Mouse (Mus musculus): Measurements from ENCODE around the gene Asprv1.

Gene Asprv1

GRCm38 (mm10) chr6:86665560-86666307 is 37.8 kb downstream of the Asprv1 start:
- peak; percentile 74 for DNase-seq (ENCODE audit: extremely low read depth, low read depth)

- no peak for DNase-seq (ENCODE audit: extremely low read depth, low read depth)
These were observed 39.1 kb downstream of the Asprv1 start for GRCm38 (mm10) chr6:86667061-86667460.

GRCm38 (mm10) chr6:86668580-86669239 is 40.7 kb downstream of the Asprv1 start, which contains the start of gene Mxd1:
Gene Mxd1 (minus strand): TSS chr6:86669161.
- DNase-seq (ENCODE audit: extremely low read depth, low read depth), result no peak

GRCm38 (mm10) chr6:86669240-86669727 is 41.3 kb downstream of the Asprv1 start:
- DNase-seq (ENCODE audit: extremely low read depth, low read depth), result peak; percentile 99

GRCm38 (mm10) chr6:86670873-86671272 is 42.9 kb downstream of the Asprv1 start:
- peak; percentile 78 for DNase-seq (ENCODE audit: extremely low read depth, low read depth)

- no peak for DNase-seq (ENCODE audit: extremely low read depth, low read depth)
These were observed 50.4 kb downstream of the Asprv1 start for GRCm38 (mm10) chr6:86678341-86678740.

All from MEL-GATA-1-ER (cell line).